Mouse (Mus musculus) lung, adult 2 months (tissue): ENCODE measurements around the gene Ifitm5.

Experiments used
- CTCF ChIP-seq: fragments of 200-500 bp; IDR thresholded peaks from 2 replicates; pipeline ENCODE4 v1.5.1; 2011; ENCODE audit warnings: mild to moderate bottlenecking, low read length, control low read depth; ENCODE audit not compliant: insufficient read depth
- POLR2A ChIP-seq: fragments of 200-500 bp; IDR thresholded peaks from 2 replicates; pipeline ENCODE4 v1.6.1; 2011; ENCODE audit warnings: low read depth, mild to moderate bottlenecking, control low read depth, low read length, borderline replicate concordance; ENCODE audit errors: extremely low read depth

- TF ChIP-seq CTCF (peak; percentile 92), POLR2A (no peak)
Measured at GRCm38 (mm10) chr7:140908634-140909107, 41.4 kb downstream of the Ifitm5 start.
